Mouse (Mus musculus) bone marrow macrophage, adult 2 months (primary cell): ENCODE measurements at regions not wholly inside any gene's neighbourhood (a gene's known extent, or its start where the extent isn't known, plus 50 kb on each side); places are given as distances from the start of the nearest gene placed in this dataset.

Source experiments
- H3K27ac ChIP-seq: 2 replicates; pipeline ENCODE4 v1.5.1; 2012; ENCODE audit warnings: low read depth, low read length; ENCODE audit not compliant: insufficient read depth
- H3K4me1 ChIP-seq: 2 replicates; pipeline ENCODE4 v1.6.1; 2012; ENCODE audit warnings: low read length; ENCODE audit not compliant: control insufficient read depth, insufficient read depth
- H3K4me3 ChIP-seq: 2 replicates; pipeline ENCODE4 v1.5.1; 2012; ENCODE audit warnings: mild to moderate bottlenecking, low read length, moderate library complexity; ENCODE audit not compliant: insufficient read depth
- CTCF ChIP-seq: IDR thresholded peaks from 2 replicates; pipeline ENCODE4 v1.5.1; 2012; ENCODE audit warnings: low read depth, mild to moderate bottlenecking, low read length, moderate library complexity
- POLR2A ChIP-seq: IDR thresholded peaks from 2 replicates; pipeline ENCODE4 v1.6.1; 2012; ENCODE audit warnings: mild to moderate bottlenecking, low read depth, low read length, borderline replicate concordance

- H3K27ac ChIP-seq: peak overlapping the region; percentile 55
- TF ChIP-seq POLR2A: no peak
- TF ChIP-seq CTCF: no peak
- H3K4me1 ChIP-seq: peaks cover 32% of the 10 kb centered on the region
- no peak overlapping the region for H3K4me3 ChIP-seq
Measured at GRCm38 (mm10) chr14:61696290-61696842, 89.1 kb downstream of the Kcnrg start.

DNA sequence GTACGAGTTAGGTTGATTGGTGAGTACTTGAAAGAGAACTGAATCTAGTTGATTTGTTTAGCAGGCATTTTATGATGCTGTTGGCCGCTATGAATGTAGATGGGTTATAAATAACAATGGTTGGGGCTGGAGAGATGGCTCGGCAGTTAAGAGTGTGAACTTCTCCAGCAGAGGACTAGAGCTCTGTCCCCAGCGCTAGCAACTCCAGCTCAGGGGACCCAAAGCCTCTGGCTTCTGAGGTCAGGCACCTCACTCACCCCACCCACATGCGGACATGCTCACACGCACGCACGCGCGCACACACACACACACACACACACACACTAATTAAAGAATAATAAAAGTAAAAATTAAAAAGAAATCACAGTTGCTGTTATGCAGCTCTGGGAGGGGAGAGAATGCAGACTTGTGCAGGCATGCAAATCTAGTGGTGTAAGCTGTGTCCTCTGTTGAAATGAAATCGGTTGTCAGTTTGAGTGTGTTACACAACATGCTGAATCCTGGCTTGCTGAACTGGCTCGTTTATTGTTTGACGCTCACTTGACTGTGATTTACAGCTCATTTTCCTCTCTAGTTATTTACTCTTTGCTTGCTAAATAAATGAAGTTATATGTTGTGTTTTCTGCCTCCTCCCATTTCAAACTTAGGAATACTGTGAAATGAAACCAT is 89.8 kb downstream of the Kcnrg start:
- H3K4me3 ChIP-seq: no peak overlapping the region
- TF ChIP-seq CTCF (no peak), POLR2A (no peak)
- peaks cover 32% of the 10 kb centered on the region for H3K4me1 ChIP-seq
- H3K27ac ChIP-seq: peak overlapping the region; percentile 35

DNA sequence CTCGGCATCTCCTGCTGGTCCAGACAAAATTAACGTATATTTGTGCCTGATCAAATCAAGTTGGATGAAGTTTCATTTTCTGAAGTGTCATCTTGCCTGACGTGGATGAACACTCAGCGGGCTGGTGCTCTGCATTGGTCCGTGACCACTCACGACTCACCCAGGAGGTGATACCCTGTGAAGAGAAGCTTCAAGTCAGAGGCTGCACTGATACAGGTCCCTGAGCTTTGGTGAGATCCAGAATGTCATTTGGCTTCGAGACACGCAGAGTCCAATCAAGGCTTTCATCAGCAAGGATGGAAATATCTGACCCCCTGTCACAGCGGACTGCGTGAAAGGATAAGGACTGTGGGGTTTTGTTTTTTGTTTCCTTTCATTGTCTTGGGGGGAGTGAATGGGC is 90.4 kb downstream of the Kcnrg start:
- Histone ChIP-seq H3K4me3 (no peak overlapping the region), H3K4me1 (peaks cover 32% of the 10 kb centered on the region), H3K27ac (no peak overlapping the region)
- no peak for TF ChIP-seq POLR2A
- TF ChIP-seq CTCF: no peak

GRCm38 (mm10) chr14:61698358-61699055 is 91.2 kb downstream of the Kcnrg start:
- Histone ChIP-seq H3K4me3 (no peak overlapping the region), H3K27ac (no peak overlapping the region), H3K4me1 (peaks cover 32% of the 10 kb centered on the region)
- TF ChIP-seq POLR2A: no peak
- no peak for TF ChIP-seq CTCF

- TF ChIP-seq POLR2A (no peak), CTCF (no peak)
- no peak overlapping the region for H3K4me3 ChIP-seq
- no peak overlapping the region for H3K27ac ChIP-seq
- H3K4me1 ChIP-seq: peaks cover 32% of the 10 kb centered on the region
Measured at GRCm38 (mm10) chr14:61699638-61700037, 92.4 kb downstream of the Kcnrg start.

DNA sequence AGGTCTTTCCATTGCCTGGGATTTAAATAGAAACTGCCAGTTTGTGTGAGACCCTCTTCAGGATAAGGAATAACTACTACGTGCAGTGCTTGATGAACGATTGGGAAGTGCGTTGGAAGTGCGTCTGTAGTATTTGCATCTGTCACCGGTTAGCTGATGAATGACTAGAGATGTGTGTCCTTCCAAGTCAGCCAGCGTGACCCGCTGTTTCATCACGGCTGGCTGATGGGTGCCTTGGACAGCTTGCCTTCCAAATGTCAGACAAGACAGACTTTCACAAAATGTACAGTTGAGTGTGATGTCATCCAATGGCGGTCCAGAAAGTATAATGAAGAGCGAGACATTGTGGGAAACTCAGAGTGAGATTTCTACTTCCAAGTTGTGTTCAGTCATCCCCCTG is 93.9 kb downstream of the Kcnrg start:
- Histone ChIP-seq H3K4me3 (no peak overlapping the region), H3K4me1 (peaks cover 21% of the 10 kb centered on the region), H3K27ac (no peak overlapping the region)
- TF ChIP-seq POLR2A (no peak), CTCF (no peak)

GRCm38 (mm10) chr14:61703916-61704315 is 96.7 kb downstream of the Kcnrg start:
- Histone ChIP-seq H3K4me3 (no peak overlapping the region), H3K4me1 (peaks cover 9% of the 10 kb centered on the region), H3K27ac (no peak overlapping the region)
- TF ChIP-seq CTCF (no peak), POLR2A (no peak)

DNA sequence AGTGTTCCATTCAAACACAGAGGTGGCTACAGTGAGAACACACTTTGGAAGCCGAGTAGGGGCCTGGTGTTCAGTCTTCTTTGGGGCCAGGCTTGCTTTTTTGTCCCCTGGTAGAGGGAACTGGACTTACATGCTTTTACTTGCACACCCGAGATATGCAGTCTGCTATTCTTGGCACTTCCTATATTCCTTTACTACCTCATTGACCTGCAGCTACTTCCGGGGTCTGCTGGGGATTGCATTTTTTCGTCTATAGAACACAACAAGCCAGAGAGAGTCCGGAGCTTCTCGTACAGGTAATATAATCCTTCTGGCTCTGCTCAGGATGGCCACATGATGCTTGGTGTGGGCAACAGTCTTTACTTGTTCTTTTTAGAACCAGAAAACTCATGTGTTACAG is 99.7 kb downstream of the Kcnrg start:
- peaks cover 9% of the 10 kb centered on the region for H3K4me1 ChIP-seq

GRCm38 (mm10) chr14:61708331-61708730 is 101.1 kb downstream of the Kcnrg start:
- Histone ChIP-seq H3K4me1 (peaks cover 9% of the 10 kb centered on the region), H3K4me3 (no peak overlapping the region), H3K27ac (no peak overlapping the region)
- no peak for TF ChIP-seq CTCF
- no peak for TF ChIP-seq POLR2A

More for the DNA sequence above, 99.7 kb downstream of the Kcnrg start:
- H3K27ac ChIP-seq: no peak overlapping the region
- H3K4me3 ChIP-seq: no peak overlapping the region
- no peak for TF ChIP-seq POLR2A
- TF ChIP-seq CTCF: no peak

DNA sequence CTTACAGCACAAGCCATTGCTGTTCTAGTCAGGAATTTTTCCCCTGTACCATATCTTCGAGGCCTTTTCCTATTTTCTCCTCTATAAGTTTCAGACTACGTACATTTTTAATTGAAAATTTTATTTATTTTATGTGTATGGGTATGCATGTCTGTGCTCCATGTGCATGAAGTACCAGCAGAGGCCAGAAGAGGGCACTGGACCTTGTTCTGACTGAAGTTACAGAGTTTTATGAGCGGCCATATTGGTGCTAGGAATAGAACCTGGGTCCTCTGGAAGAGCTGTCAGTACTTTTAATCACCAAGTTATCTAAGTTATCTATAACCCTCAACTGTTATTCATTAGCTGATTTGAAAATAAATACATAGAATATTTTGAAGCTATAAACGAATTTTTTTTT is 108.5 kb downstream of the Kcnrg start:
- no peak overlapping the region for H3K4me3 ChIP-seq
- H3K27ac ChIP-seq: no peak overlapping the region
- TF ChIP-seq CTCF (no peak), POLR2A (no peak)
- peaks cover 2% of the 10 kb centered on the region; the same call in 1 of the 2 replicates for H3K4me1 ChIP-seq
